Mouse (Mus musculus): Measurements from ENCODE around the gene Fbxo34. TPM values are rescaled to one million over a fixed set of nuclear protein-coding genes. Genes with fewer than 3 reads are reported as not detected.

The Fbxo34 gene
- polyA plus RNA-seq, 1 experiment, result 10.2 TPM

- TF ChIP-seq POLR2A (IDR thresholded peaks at IDR 0.05; ENCODE audit: low read depth, low read length), result no peak
- TF ChIP-seq CTCF (conservative IDR thresholded peaks at IDR 0.05; ENCODE audit: insufficient read depth, insufficient read length, low read depth, low read length), result no peak
- Histone ChIP-seq H3K27ac (ENCODE audit: insufficient read depth, low read depth, low read length) (no peak overlapping the region), H3K36me3 (ENCODE audit: control insufficient read depth, insufficient read depth, low read length) (no peaks in the 10 kb centered on the region), H3K4me3 (ENCODE audit: insufficient read depth, low read depth, low read length) (no peak overlapping the region), H3K4me1 (ENCODE audit: control insufficient read depth, insufficient read depth, low read length) (peaks cover 5% of the 10 kb centered on the region; the same call in 1 of the 2 replicates), H3K27me3 (replicated peaks; ENCODE audit: control insufficient read depth, insufficient read depth, low read length) (no peaks in the 10 kb centered on the region)
- 70% methylated on average over 6 of the region's 6 CpGs for WGBS
- no peak for DNase-seq
Measured at GRCm38 (mm10) chr14:47516755-47517154, 66.5 kb downstream of the Fbxo34 start.

GRCm38 (mm10) chr14:47518619-47519018 lies 68.4 kb downstream of the Fbxo34 start:
- H3K36me3 ChIP-seq (ENCODE audit: control insufficient read depth, insufficient read depth, low read length), result no peaks in the 10 kb centered on the region
- peaks cover 5% of the 10 kb centered on the region; the same call in 1 of the 2 replicates for H3K4me1 ChIP-seq (ENCODE audit: control insufficient read depth, insufficient read depth, low read length)
- WGBS, result 69% methylated on average over 6 of the region's 6 CpGs
- H3K27ac ChIP-seq (ENCODE audit: insufficient read depth, low read depth, low read length), result no peak overlapping the region
- no peak for TF ChIP-seq POLR2A (IDR thresholded peaks at IDR 0.05; ENCODE audit: low read depth, low read length)
- no peak for TF ChIP-seq CTCF (conservative IDR thresholded peaks at IDR 0.05; ENCODE audit: insufficient read depth, insufficient read length, low read depth, low read length)
- no peaks in the 10 kb centered on the region for H3K27me3 ChIP-seq (replicated peaks; ENCODE audit: control insufficient read depth, insufficient read depth, low read length)
- no peak overlapping the region for H3K4me3 ChIP-seq (ENCODE audit: insufficient read depth, low read depth, low read length)
- peak; percentile 21 for DNase-seq

- 85% methylated on average over 13 of the region's 13 CpGs for WGBS
- DNase-seq, result no peak
Measured at GRCm38 (mm10) chr14:47520751-47521449, 70.7 kb downstream of the Fbxo34 start.

GRCm38 (mm10) chr14:47521609-47522008 lies 71.4 kb downstream of the Fbxo34 start:
- no peaks in the 10 kb centered on the region for H3K27me3 ChIP-seq (replicated peaks; ENCODE audit: control insufficient read depth, insufficient read depth, low read length)
- DNase-seq, result no peak
- H3K36me3 ChIP-seq (ENCODE audit: control insufficient read depth, insufficient read depth, low read length), result no peaks in the 10 kb centered on the region
- no peak for TF ChIP-seq POLR2A (IDR thresholded peaks at IDR 0.05; ENCODE audit: low read depth, low read length)
- TF ChIP-seq CTCF (conservative IDR thresholded peaks at IDR 0.05; ENCODE audit: insufficient read depth, insufficient read length, low read depth, low read length), result no peak
- no peak overlapping the region for H3K27ac ChIP-seq (ENCODE audit: insufficient read depth, low read depth, low read length)
- H3K4me3 ChIP-seq (ENCODE audit: insufficient read depth, low read depth, low read length), result no peak overlapping the region
- WGBS, result 95% methylated on average over 1 of the region's 1 CpGs
- peaks cover 3% of the 10 kb centered on the region; the same call in 1 of the 2 replicates for H3K4me1 ChIP-seq (ENCODE audit: control insufficient read depth, insufficient read depth, low read length)

More at GRCm38 (mm10) chr14:47520751-47521449, 70.7 kb downstream of the Fbxo34 start:
- Histone ChIP-seq H3K27ac (ENCODE audit: insufficient read depth, low read depth, low read length) (no peak overlapping the region), H3K4me3 (ENCODE audit: insufficient read depth, low read depth, low read length) (no peak overlapping the region), H3K27me3 (replicated peaks; ENCODE audit: control insufficient read depth, insufficient read depth, low read length) (no peaks in the 10 kb centered on the region), H3K4me1 (ENCODE audit: control insufficient read depth, insufficient read depth, low read length) (peaks cover 3% of the 10 kb centered on the region; the same call in 1 of the 2 replicates), H3K36me3 (ENCODE audit: control insufficient read depth, insufficient read depth, low read length) (no peaks in the 10 kb centered on the region)
- no peak for TF ChIP-seq POLR2A (IDR thresholded peaks at IDR 0.05; ENCODE audit: low read depth, low read length)
- TF ChIP-seq CTCF (conservative IDR thresholded peaks at IDR 0.05; ENCODE audit: insufficient read depth, insufficient read length, low read depth, low read length), result no peak

- no peak overlapping the region for H3K27ac ChIP-seq (ENCODE audit: insufficient read depth, low read depth, low read length)
- H3K36me3 ChIP-seq (ENCODE audit: control insufficient read depth, insufficient read depth, low read length), result no peaks in the 10 kb centered on the region
- peaks cover 3% of the 10 kb centered on the region; the same call in 1 of the 2 replicates for H3K4me1 ChIP-seq (ENCODE audit: control insufficient read depth, insufficient read depth, low read length)
- no peak overlapping the region for H3K4me3 ChIP-seq (ENCODE audit: insufficient read depth, low read depth, low read length)
- TF ChIP-seq POLR2A (IDR thresholded peaks at IDR 0.05; ENCODE audit: low read depth, low read length) (no peak), CTCF (conservative IDR thresholded peaks at IDR 0.05; ENCODE audit: insufficient read depth, insufficient read length, low read depth, low read length) (no peak)
- no peaks in the 10 kb centered on the region for H3K27me3 ChIP-seq (replicated peaks; ENCODE audit: control insufficient read depth, insufficient read depth, low read length)
- 85% methylated on average over 7 of the region's 7 CpGs for WGBS
- no peak for DNase-seq
Measured at GRCm38 (mm10) chr14:47522301-47522700, 72.1 kb downstream of the Fbxo34 start.

- H3K36me3 ChIP-seq (ENCODE audit: control insufficient read depth, insufficient read depth, low read length), result no peaks in the 10 kb centered on the region
- H3K27me3 ChIP-seq (replicated peaks; ENCODE audit: control insufficient read depth, insufficient read depth, low read length), result no peaks in the 10 kb centered on the region
- no peak overlapping the region for H3K27ac ChIP-seq (ENCODE audit: insufficient read depth, low read depth, low read length)
- H3K4me1 ChIP-seq (ENCODE audit: control insufficient read depth, insufficient read depth, low read length), result peaks cover 3% of the 10 kb centered on the region; the same call in 1 of the 2 replicates
- no peak overlapping the region for H3K4me3 ChIP-seq (ENCODE audit: insufficient read depth, low read depth, low read length)
- WGBS, result 65% methylated on average over 8 of the region's 8 CpGs
- TF ChIP-seq POLR2A (IDR thresholded peaks at IDR 0.05; ENCODE audit: low read depth, low read length) (no peak), CTCF (conservative IDR thresholded peaks at IDR 0.05; ENCODE audit: insufficient read depth, insufficient read length, low read depth, low read length) (no peak)
- DNase-seq, result no peak
Measured at GRCm38 (mm10) chr14:47525374-47525773, 75.2 kb downstream of the Fbxo34 start.

GRCm38 (mm10) chr14:47525861-47526260 lies 75.6 kb downstream of the Fbxo34 start:
- DNase-seq, result no peak
- TF ChIP-seq CTCF (conservative IDR thresholded peaks at IDR 0.05; ENCODE audit: insufficient read depth, insufficient read length, low read depth, low read length), result no peak
- H3K27ac ChIP-seq (ENCODE audit: insufficient read depth, low read depth, low read length), result no peak overlapping the region
- H3K4me1 ChIP-seq (ENCODE audit: control insufficient read depth, insufficient read depth, low read length), result peaks cover 3% of the 10 kb centered on the region; the same call in 1 of the 2 replicates
- H3K4me3 ChIP-seq (ENCODE audit: insufficient read depth, low read depth, low read length), result no peak overlapping the region
- no peaks in the 10 kb centered on the region for H3K36me3 ChIP-seq (ENCODE audit: control insufficient read depth, insufficient read depth, low read length)
- 95% methylated on average over 5 of the region's 5 CpGs for WGBS
- H3K27me3 ChIP-seq (replicated peaks; ENCODE audit: control insufficient read depth, insufficient read depth, low read length), result no peaks in the 10 kb centered on the region
